Mouse (Mus musculus) CH12.LX (cell line): ENCODE data around the gene Syndig1. TPM values are rescaled to one million over a fixed set of nuclear protein-coding genes. Genes with fewer than 3 reads are reported as not detected.

ENCODE experiments used
- DNase-seq: peaks from one replicate; pipeline ENCODE4 v3.0.0-alpha.2; 2013; ENCODE audit errors: extremely low read depth
- H3K27ac ChIP-seq: 2 replicates; pipeline ENCODE4 v1.5.1; 2012; ENCODE audit warnings: low read depth, mild to moderate bottlenecking, control low read depth, moderate library complexity; ENCODE audit not compliant: insufficient read depth
- H3K27me3 ChIP-seq: replicated peaks from 2 replicates; pipeline ENCODE3; 2012; ENCODE audit warnings: inconsistent platforms
- H3K36me3 ChIP-seq, 2 experiments: replicated peaks in 1 of 2; 2 replicates each; pipeline versions ENCODE3 to v1.6.1; 2012; ENCODE audit warnings: inconsistent platforms in 1 of 2, low read length in 1 of 2, mild to moderate bottlenecking in 1 of 2, mixed read lengths in 1 of 2, moderate library complexity in 1 of 2; ENCODE audit not compliant: control insufficient read depth in 1 of 2, insufficient read depth in 1 of 2
- H3K4me1 ChIP-seq, 2 experiments: 2 replicates each; pipeline ENCODE4 v1.6.1; 2012; ENCODE audit warnings: inconsistent platforms in 1 of 2, moderate library complexity in 1 of 2; ENCODE audit not compliant: insufficient read depth in 2 of 2, control insufficient read depth in 1 of 2
- H3K4me2 ChIP-seq: 2 replicates; pipeline ENCODE4 v1.6.1; 2012; ENCODE audit warnings: low read depth, mild to moderate bottlenecking, control low read depth; ENCODE audit not compliant: poor library complexity, insufficient read depth, severe bottlenecking
- H3K4me3 ChIP-seq, 3 experiments: fragments of 150-350 bp in 1 of 3; sonication (generic) in 1 of 3; replicated peaks in 1 of 3; 2 replicates each; pipeline versions ENCODE3 to v1.5.1; 2011 to 2012; ENCODE audit warnings: low read depth in 2 of 3, low read length in 2 of 3, mild to moderate bottlenecking in 2 of 3, moderate library complexity in 2 of 3, control low read depth in 1 of 3, improper control_type of control experiment in 1 of 3, inconsistent platforms in 1 of 3, mixed read lengths in 1 of 3; ENCODE audit not compliant: poor library complexity in 1 of 3
- H3K79me2 ChIP-seq: replicated peaks from 2 replicates; pipeline ENCODE4 v1.6.1; 2012; ENCODE audit warnings: mild to moderate bottlenecking, moderate library complexity; ENCODE audit not compliant: control insufficient read depth, poor library complexity, insufficient read depth, severe bottlenecking; ENCODE audit errors: extremely low read depth
- H3K9ac ChIP-seq: 2 replicates; pipeline ENCODE4 v1.6.1; 2012; ENCODE audit warnings: low read depth, mild to moderate bottlenecking, control low read depth, moderate library complexity; ENCODE audit not compliant: insufficient read depth
- H3K9me3 ChIP-seq: replicated peaks from 2 replicates; pipeline ENCODE3; 2012; ENCODE audit warnings: low read length, inconsistent platforms, mixed read lengths
- BHLHE40 ChIP-seq: IDR thresholded peaks from 2 replicates; pipeline ENCODE4 v1.6.1; 2011; ENCODE audit warnings: mild to moderate bottlenecking, low read depth, low read length, improper control_type of control experiment
- CHD2 ChIP-seq: IDR thresholded peaks from 2 replicates; pipeline ENCODE4 v1.6.1; 2011; ENCODE audit warnings: low read length, improper control_type of control experiment
- CTCF ChIP-seq, 2 experiments: IDR thresholded peaks in 1 of 2; conservative IDR thresholded peaks in 1 of 2; 2 replicates each; pipeline ENCODE4 v1.5.1; 2011 to 2012; ENCODE audit warnings: low read depth in 2 of 2, low read length in 2 of 2, improper control_type of control experiment in 1 of 2, inconsistent platforms in 1 of 2, mild to moderate bottlenecking in 1 of 2, moderate library complexity in 1 of 2
- IRF4 ChIP-seq: IDR thresholded peaks from 2 replicates; pipeline ENCODE4 v1.6.1; 2014; ENCODE audit warnings: low read depth, mild to moderate bottlenecking, inconsistent platforms, low read length, improper control_type of control experiment
- MEF2A ChIP-seq: IDR thresholded peaks from 2 replicates; pipeline ENCODE4 v1.6.1; 2014; ENCODE audit warnings: low read depth, mild to moderate bottlenecking, inconsistent platforms, low read length, improper control_type of control experiment, borderline replicate concordance
- MXI1 ChIP-seq: IDR thresholded peaks from 2 replicates; pipeline ENCODE4 v1.6.1; 2011; ENCODE audit warnings: mild to moderate bottlenecking, low read depth, low read length, improper control_type of control experiment
- MYC ChIP-seq: IDR thresholded peaks from 2 replicates; pipeline ENCODE4 v1.6.1; 2011; ENCODE audit warnings: low read depth, mild to moderate bottlenecking, improper control_type of control experiment, low read length
- NELFE ChIP-seq: IDR thresholded peaks from 2 replicates; pipeline ENCODE4 v1.6.1; 2011; ENCODE audit warnings: low read depth, low read length, improper control_type of control experiment
- PAX5 ChIP-seq: IDR thresholded peaks from 2 replicates; pipeline ENCODE4 v1.6.1; 2012; ENCODE audit warnings: low read length, inconsistent platforms, mixed read lengths
- POLR2A ChIP-seq: IDR thresholded peaks from 2 replicates; pipeline ENCODE4 v1.6.1; 2011; ENCODE audit warnings: low read depth, mild to moderate bottlenecking, improper control_type of control experiment, low read length
- RAD21 ChIP-seq: IDR thresholded peaks from 2 replicates; pipeline ENCODE4 v1.6.1; 2011; ENCODE audit warnings: low read depth, mild to moderate bottlenecking, low read length, improper control_type of control experiment, moderate library complexity
- SIN3A ChIP-seq: IDR thresholded peaks from 2 replicates; pipeline ENCODE4 v1.6.1; 2012; ENCODE audit warnings: low read length, improper control_type of control experiment, inconsistent platforms
- SMC3 ChIP-seq: IDR thresholded peaks from 2 replicates; pipeline ENCODE4 v1.6.1; 2011; ENCODE audit warnings: low read depth, low read length, improper control_type of control experiment
- TCF12 ChIP-seq: IDR thresholded peaks from 2 replicates; pipeline ENCODE4 v1.6.1; 2014; ENCODE audit warnings: low read depth, mild to moderate bottlenecking, inconsistent platforms, low read length, improper control_type of control experiment
- UBTF ChIP-seq: IDR thresholded peaks from 2 replicates; pipeline ENCODE4 v1.6.1; 2012; ENCODE audit warnings: low read depth, mild to moderate bottlenecking, inconsistent platforms, low read length, improper control_type of control experiment, moderate library complexity
- USF1 ChIP-seq: IDR thresholded peaks from 2 replicates; pipeline ENCODE4 v1.6.1; 2014; ENCODE audit warnings: low read depth, mild to moderate bottlenecking, inconsistent platforms, low read length, improper control_type of control experiment
- ZKSCAN1 ChIP-seq: IDR thresholded peaks from 2 replicates; pipeline ENCODE4 v1.6.1; 2012; ENCODE audit warnings: low read depth, inconsistent platforms, low read length, improper control_type of control experiment, borderline replicate concordance
- dilution Hi-C: fragments of 300-500 bp; cut with MboI; formaldehyde crosslinking; loops from 2 replicates; pipeline ENCODE4 v1.14.3; 2020; ENCODE audit warnings: low sequenced_read_pairs; ENCODE audit not compliant: extremely low pct_unique_long_range_greater_than_20kb, extremely low pct_ligation_motif_present
- in situ Hi-C: fragments of 300-500 bp; cut with MboI; formaldehyde crosslinking; loops from 3 replicates; pipeline ENCODE4 v1.14.3; 2019; ENCODE audit warnings: low sequenced_read_pairs, low pct_ligation_motif_present, low pct_unique_long_range_greater_than_20kb, mixed read lengths
- polyA plus RNA-seq: library from polyadenylated mRNA; unstranded; fragments of >175 nt; gene quantifications from 2 replicates; pipeline ENCODE4 v1.2.1, GENCODE M21; 2012; ENCODE audit warnings: low read depth; ENCODE audit not compliant: insufficient read length
- total RNA-seq, 2 experiments: library from RNA; depleted of rRNA; stranded (reverse); fragments of 300-350 nt in 1 of 2; fragments of >200 nt in 1 of 2; gene quantifications; 2 replicates each; pipeline ENCODE4 v1.2.3; 2012 to 2014

Gene Syndig1
- total and polyA plus RNA-seq, 3 experiments = not detected

GRCm38 (mm10) chr2:149818395-149818794 is 10.6 kb upstream of the Syndig1 start:
- Histone ChIP-seq H3K4me1 (no peaks in the 10 kb centered on the region), H3K4me3 (no peak overlapping the region), H3K79me2 (no peaks in the 10 kb centered on the region), H3K4me2 (no peak overlapping the region), H3K9ac (no peak overlapping the region), H3K9me3 (no peaks in the 10 kb centered on the region), H3K36me3 (no peaks in the 10 kb centered on the region), H3K27ac (no peak overlapping the region), H3K27me3 (peaks cover 1% of the 10 kb centered on the region)
- dilution Hi-C loops = no loop called here
- in situ Hi-C loops = no loop called here
- TF ChIP-seq POLR2A (no peak), TCF12 (no peak), BHLHE40 (no peak), CTCF (conservative IDR thresholded peaks at IDR 0.05 in 1 of 2, IDR thresholded peaks at IDR 0.05 in 1 of 2; ENCODE audit: low read depth in 2 of 2, low read length in 2 of 2) (no peak), MXI1 (no peak), USF1 (no peak), NELFE (no peak), SIN3A (no peak), UBTF (no peak), CHD2 (no peak), IRF4 (no peak), ZKSCAN1 (no peak), MEF2A (no peak)
- no peak for DNase-seq

- no peak for TF ChIP-seq SMC3
- TF ChIP-seq MXI1 = no peak
- TF ChIP-seq CTCF (conservative IDR thresholded peaks at IDR 0.05 in 1 of 2, IDR thresholded peaks at IDR 0.05 in 1 of 2; ENCODE audit: low read depth in 2 of 2, low read length in 2 of 2) = no peak
- no peak for TF ChIP-seq PAX5
- no peak for TF ChIP-seq MYC
- TF ChIP-seq BHLHE40 = no peak
- no peak for TF ChIP-seq RAD21
- TF ChIP-seq MEF2A = no peak
- no peak for TF ChIP-seq SIN3A
- no peaks in the 10 kb centered on the region for H3K79me2 ChIP-seq
These were observed 9.3 kb upstream of the Syndig1 start for GRCm38 (mm10) chr2:149819751-149820150.

More at GRCm38 (mm10) chr2:149819751-149820150, 9.3 kb upstream of the Syndig1 start:
- Histone ChIP-seq H3K36me3 (no peaks in the 10 kb centered on the region), H3K9ac (no peak overlapping the region), H3K4me3 (no peak overlapping the region), H3K4me2 (no peak overlapping the region), H3K9me3 (no peaks in the 10 kb centered on the region), H3K27ac (no peak overlapping the region), H3K4me1 (no peaks in the 10 kb centered on the region), H3K27me3 (peaks cover 1% of the 10 kb centered on the region)
- DNase-seq = no peak
- dilution Hi-C loops (no loop called here), in situ Hi-C loops (no loop called here)
